Mouse (Mus musculus): ENCODE results near the gene Selenow.
"Not testable (repeated sequence)": the region's sequence is repeated elsewhere in the genome, so short reads cannot be mapped to it uniquely, and the experiment has no call there.

Gene Selenow

DNA sequence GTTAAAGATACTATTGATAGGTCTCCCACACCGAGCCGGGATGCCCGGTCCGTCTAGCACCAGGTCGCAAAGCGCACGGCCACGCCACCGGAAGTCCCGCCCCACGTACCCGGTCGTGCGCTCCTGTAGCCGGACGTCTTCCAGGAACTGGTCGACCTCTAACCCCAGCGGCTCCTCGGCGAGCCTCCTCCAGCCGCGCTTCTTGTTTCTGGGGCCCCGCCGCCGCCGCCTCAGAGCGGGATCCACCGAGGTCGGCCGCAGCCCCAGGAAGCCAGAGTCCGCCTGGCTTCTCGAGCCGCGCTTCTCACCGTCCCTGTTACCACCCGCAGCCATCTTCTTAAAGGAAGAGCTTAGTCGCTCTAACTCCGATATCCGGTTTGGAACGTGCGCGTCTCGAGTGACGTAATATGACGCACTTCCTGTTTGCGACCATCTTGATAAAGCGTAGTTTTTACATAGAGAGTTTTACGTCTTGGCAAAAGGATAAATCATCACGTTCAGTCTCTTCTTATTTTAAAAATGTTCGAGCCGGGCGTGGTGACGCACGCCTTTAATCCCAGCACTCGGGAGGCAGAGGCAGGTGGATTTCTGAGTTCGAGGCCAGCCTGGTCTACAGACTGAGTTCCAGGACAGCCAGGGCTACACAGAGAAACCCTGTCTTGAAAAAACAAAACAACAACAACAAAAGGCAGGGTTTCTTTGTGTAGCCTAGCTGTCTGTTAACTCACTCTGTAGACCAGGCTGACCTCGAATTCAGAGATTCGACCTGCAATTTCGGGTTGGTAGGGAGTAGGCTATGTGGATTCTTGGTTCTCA, 23.7 kb upstream of the Selenow start, which contains the start of gene Nop53:
Nop53 (minus strand) TSS at position 354 of the 816 bp plus-strand sequence.
- peak; percentile 93 to 95 for DNase-seq

DNA sequence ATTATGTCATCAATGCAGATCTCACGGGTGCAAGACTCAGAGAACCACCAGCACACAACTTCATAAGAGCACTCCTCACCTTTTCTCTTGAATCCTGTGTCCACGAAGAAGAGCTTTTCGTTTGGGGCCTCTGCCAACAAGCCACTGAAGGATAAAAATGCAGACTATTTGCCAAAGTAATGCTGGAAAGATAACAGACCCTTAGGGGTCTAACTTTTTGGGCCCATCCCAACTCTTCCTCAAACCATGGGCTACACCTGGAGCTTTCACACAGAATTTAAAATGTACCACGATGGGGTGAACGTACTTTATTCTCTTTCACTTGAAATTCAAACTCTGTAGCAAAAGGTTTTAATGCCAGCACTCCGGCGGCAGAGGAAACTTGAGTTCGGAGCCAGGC, 23.0 kb upstream of the Selenow start:
- no peak for DNase-seq

DNA sequence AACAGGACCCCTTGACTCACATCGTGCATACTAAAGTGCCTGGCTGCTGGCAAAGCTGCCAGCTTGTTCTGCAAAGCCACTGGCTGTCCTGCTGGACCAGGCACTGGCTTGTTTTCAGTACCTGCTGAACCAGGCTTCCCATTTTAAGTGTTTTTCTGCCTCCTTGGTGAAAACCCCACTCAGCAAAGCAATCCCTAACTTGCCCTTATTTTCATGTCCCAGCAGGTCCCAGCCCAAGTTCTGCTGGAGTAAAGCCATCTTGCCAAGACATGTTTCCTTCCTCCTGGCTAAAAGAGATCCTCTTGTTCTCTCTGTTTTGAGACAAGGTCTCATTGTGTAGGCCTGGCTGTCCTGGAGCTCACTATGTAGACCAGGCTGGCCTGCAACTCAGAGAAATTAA, 22.1 kb upstream of the Selenow start:
- DNase-seq: no peak

- no peak for DNase-seq
Observed at GRCm38 (mm10) chr7:15938621-15939020, 16.4 kb upstream of the Selenow start.

- no peak for DNase-seq
Observed at GRCm38 (mm10) chr7:15937491-15937890, 15.3 kb upstream of the Selenow start.

- peak in 1 of 2 experiments; percentile 45 for DNase-seq
Observed at GRCm38 (mm10) chr7:15933437-15934359, 11.5 kb upstream of the Selenow start.

- DNase-seq: no peak
Observed at GRCm38 (mm10) chr7:15931635-15932034, 9.4 kb upstream of the Selenow start.

DNA sequence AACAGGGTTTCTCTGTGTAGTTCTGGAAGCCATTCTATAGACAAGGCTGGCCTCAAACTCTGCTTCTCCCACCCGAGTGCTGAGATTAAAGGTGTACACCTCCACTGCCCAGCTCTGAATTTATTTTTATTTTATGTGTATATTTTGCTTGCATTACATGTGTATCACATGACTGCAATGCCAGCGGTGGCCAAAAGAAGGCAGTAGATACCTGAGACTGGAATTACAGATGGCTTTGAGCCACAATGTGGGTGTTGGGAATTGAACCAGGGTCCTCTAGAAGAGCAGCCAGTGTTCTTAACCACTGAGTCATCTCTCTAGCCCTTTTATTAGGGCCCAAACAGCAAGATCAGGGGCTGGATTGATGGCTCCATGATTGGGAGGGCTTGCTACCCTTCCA, 8.3 kb upstream of the Selenow start:
- DNase-seq: no peak

DNA sequence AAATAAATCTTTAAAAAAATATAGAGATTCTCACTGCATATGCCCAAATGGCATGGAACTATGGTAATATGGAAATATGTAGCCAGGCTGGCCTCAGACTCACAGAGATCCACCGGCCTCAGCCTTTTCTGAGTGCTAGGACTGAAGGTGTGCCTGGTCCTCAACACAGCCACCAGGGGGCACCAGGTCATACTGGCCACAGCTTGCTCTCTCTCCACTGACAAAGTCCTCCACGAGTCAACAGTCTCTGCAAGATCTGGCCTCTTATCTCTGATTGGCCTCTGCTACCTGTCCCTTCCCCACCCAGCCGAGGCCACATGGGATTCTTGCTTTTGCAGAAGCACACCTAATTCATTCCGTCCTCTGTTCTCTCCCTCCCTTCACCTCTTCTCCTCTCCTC, 7.7 kb upstream of the Selenow start:
- peak; percentile 78 to 81 for DNase-seq

- peak in 1 of 2 experiments; percentile 37 for DNase-seq
Observed at GRCm38 (mm10) chr7:15921796-15922195, 406 bp downstream of the Selenow start.

- no peak for DNase-seq
Observed at GRCm38 (mm10) chr7:15920645-15921190, 1.5 kb downstream of the Selenow start.

DNA sequence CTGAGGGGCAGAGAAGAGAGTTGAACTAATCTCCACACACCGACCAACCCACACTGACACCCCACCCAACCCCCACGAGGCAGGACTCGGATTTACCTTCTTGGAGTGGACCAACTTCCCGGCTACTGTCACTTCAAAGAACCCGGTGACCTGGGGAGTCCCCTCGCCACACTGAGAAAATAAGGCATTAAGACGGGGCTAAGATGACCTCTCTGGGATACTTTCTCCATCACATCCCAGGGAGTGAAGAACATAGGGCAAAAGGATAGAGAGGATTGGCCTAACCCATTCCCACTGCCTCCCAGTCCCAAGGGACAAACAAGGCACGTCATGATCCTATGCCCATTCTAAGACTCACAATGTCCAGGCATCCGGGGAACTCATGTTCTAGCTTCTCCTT, 2.3 kb downstream of the Selenow start:
- no peak for DNase-seq

DNA sequence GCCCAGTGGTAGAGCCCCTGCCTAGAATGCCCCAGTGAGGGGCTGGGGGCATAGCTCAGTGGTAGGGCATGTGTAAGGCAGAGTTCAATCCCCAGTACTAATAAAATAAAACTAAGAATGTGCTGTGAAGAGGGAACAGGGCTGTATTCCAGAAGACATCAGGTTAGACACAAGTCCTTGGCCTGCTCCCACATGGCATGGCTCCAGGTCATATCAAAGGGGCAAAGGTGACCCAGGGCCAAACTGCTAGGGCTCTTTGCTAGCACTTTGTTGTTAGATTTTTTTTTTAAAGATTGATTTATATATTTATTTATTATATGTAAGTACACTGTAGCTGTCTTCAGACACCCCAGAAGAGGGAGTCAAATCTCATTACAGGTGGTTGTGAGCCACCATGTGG, 3.8 kb downstream of the Selenow start:
- DNase-seq: no peak

DNA sequence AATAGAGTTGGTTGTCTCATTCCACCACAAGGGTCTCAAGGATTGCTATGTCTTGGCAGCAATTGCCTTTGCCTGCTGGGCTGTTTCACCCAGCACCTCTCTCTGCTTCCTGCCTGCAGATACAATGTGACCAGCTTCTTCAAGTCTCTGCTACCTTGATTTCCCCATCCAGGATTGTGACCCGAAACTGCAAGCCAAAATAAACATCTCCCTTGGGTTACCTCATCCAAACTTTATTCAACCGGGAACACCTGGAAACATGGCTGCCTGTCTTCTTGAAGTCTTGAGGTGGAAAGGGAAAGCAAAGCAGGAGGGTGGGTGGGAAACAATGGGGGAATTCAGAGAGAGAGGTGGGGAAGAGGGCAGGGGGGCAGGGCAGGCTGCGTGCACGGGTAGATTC, 5.2 kb downstream of the Selenow start:
- DNase-seq: no peak

DNA sequence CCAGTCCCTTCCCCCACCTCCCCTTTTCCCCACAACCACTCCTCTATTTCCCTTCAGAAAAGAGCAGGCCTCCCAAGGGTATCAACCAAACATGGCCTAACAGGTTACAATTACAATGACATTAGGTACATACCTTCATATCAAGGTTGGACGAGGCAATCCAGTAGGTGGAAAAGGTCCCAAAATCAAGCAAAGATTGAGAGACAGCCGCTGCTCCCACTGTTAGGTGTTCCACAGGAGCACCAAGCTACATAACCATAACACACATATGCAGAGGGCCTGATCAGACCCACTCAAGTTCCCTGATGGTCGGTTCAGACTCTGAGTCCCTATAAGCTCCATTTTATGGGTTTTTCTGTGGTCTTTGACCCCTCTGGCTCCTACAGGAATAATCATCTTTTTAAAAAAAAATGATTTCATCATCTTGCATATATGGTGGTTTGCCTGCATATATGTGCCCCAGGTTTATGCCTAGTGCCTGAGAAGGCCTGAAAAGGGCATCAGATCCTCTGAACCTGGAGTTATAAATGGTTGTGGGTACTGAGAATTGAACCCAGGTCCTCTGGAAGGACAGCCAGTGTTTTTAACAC, 6.0 kb downstream of the Selenow start:
- DNase-seq: no peak

- DNase-seq: not testable (repeated sequence)
Observed at GRCm38 (mm10) chr7:15915695-15916094, 6.5 kb downstream of the Selenow start.

DNA sequence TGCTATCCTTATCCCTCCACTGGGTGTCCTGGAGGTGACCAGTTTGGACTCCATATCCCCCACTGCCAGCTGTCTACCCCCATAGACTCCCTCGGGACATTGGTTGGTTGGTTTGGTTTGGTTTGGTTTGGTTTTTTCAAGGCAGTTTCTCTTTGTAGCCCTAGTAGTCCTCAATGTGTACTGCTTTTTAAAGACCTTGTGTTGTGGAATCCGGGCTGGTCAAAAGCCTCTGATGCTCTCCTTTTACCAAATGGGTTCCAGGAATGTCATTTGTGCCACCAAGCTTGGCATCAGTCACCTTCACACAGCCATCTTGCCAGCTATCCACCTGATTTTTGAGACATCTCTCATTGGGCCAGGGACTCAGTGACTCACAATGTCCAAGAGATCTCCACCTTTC, 7.5 kb downstream of the Selenow start:
- DNase-seq: no peak

- DNase-seq: peak; percentile 67 to 68
Observed at GRCm38 (mm10) chr7:15914252-15914651, 8.0 kb downstream of the Selenow start.

- peak; percentile 82 to 85 for DNase-seq
Observed at GRCm38 (mm10) chr7:15912183-15912582, 10.0 kb downstream of the Selenow start.

GRCm38 (mm10) chr7:15910521-15910920, 11.7 kb downstream of the Selenow start:
- DNase-seq: no peak

- no peak for DNase-seq
Observed at GRCm38 (mm10) chr7:15907971-15908590, 14.1 kb downstream of the Selenow start.

DNA sequence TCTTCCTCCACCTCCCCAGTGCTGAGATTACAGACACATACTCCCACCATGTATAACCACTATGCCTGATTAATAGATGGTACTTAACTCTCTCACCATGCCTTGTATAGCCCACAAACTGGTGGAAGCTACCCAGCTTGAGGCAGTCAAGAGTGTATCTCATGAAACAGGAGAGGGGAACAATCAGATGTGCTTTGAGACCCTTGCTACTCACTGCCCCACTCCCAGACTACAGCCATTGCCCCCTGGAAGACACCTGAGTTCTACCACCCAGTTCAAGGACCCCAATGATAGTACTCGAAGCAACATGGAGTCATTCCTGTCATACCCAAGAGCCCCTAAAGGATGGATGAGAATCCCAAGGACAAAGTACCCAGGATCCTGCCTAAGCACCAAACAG, 15.6 kb downstream of the Selenow start:
- no peak for DNase-seq
